Mouse (Mus musculus) C2C12 (cell line): ENCODE measurements at regions not wholly inside any gene's neighbourhood (a gene's known extent, or its start where the extent isn't known, plus 50 kb on each side); places are given as distances from the start of the nearest gene placed in this dataset.
"Not testable (repeated sequence)": the region's sequence is repeated elsewhere in the genome, so short reads cannot be mapped to it uniquely, and the experiment has no call there.

Source experiments
- H3K27me3 ChIP-seq: one replicate; pipeline ENCODE4 v1.6.1; 2011; ENCODE audit not compliant: control insufficient read depth, insufficient read depth, insufficient read length
- H3K36me3 ChIP-seq: one replicate; pipeline ENCODE4 v1.6.1; 2011; ENCODE audit not compliant: control insufficient read depth, insufficient read depth
- H3K4me3 ChIP-seq: one replicate; pipeline ENCODE4 v1.5.1; 2011; ENCODE audit warnings: mild to moderate bottlenecking, control low read depth; ENCODE audit not compliant: poor library complexity, insufficient read depth, severe bottlenecking
- H3K79me2 ChIP-seq: one replicate; pipeline ENCODE4 v1.6.1; 2011; ENCODE audit not compliant: control insufficient read depth, insufficient read depth
- H3K79me3 ChIP-seq: one replicate; pipeline ENCODE4 v1.6.1; 2011; ENCODE audit warnings: low read depth, control low read depth
- H3ac ChIP-seq: one replicate; pipeline ENCODE3; 2011; ENCODE audit warnings: low read depth; ENCODE audit not compliant: control insufficient read depth, insufficient read length
- CEBPB ChIP-seq: IDR thresholded peaks from one replicate; pipeline ENCODE4 v1.6.1; 2011; ENCODE audit warnings: low read depth, mild to moderate bottlenecking, control low read depth, moderate library complexity
- CTCF ChIP-seq: IDR thresholded peaks from one replicate; pipeline ENCODE4 v1.5.1; 2011; ENCODE audit not compliant: control insufficient read depth, insufficient read depth, insufficient read length
- FOSL1 ChIP-seq: IDR thresholded peaks from one replicate; pipeline ENCODE4 v1.8.0; 2011; ENCODE audit warnings: mild to moderate bottlenecking, low read length; ENCODE audit not compliant: poor library complexity, insufficient read depth, severe bottlenecking
- MAX ChIP-seq: IDR thresholded peaks from one replicate; pipeline ENCODE4 v1.6.1; 2011; ENCODE audit warnings: mild to moderate bottlenecking, control low read depth
- MYOD1 ChIP-seq: IDR thresholded peaks from one replicate; pipeline ENCODE4 v1.6.1; 2011; ENCODE audit warnings: low read depth; ENCODE audit not compliant: control insufficient read depth, insufficient read length
- MYOG ChIP-seq: IDR thresholded peaks from one replicate; pipeline ENCODE4 v1.6.1; 2011; ENCODE audit not compliant: control insufficient read depth, insufficient read length; ENCODE audit errors: extremely low read depth
- USF1 ChIP-seq: IDR thresholded peaks from one replicate; pipeline ENCODE4 v1.6.1; 2011; ENCODE audit warnings: low read depth, mild to moderate bottlenecking, control low read depth, moderate library complexity

DNA sequence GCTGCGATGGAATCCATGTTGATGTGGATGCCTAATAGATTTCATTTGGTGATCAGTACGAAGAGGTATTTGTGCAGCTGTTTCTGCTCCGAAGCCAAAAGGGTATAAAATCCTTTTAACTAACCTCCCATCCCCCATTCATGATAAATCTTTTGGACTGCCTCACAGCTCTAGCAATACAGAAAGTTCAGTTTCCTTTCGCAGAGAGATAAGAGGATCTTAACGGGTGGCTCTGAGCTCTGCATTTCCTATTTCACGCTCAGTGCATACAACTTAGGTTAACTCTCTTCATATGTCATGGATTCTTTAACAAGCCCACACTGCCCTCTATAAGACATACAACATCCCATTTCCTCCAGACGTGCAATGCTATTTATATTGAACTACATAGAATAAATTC lies 199.1 kb upstream of the 1700008P02Rik start:
- H3K27me3 ChIP-seq: no peaks in the 10 kb centered on the region
- H3K4me3 ChIP-seq: no peak overlapping the region
- TF ChIP-seq MYOG (no peak), CEBPB (no peak), MAX (no peak), MYOD1 (no peak), USF1 (no peak), FOSL1 (no peak), CTCF (no peak)
- H3K79me3 ChIP-seq: no peaks in the 10 kb centered on the region
- no peaks in the 10 kb centered on the region for H3K36me3 ChIP-seq
- no peak overlapping the region for H3ac ChIP-seq
- H3K79me2 ChIP-seq: no peaks in the 10 kb centered on the region

DNA sequence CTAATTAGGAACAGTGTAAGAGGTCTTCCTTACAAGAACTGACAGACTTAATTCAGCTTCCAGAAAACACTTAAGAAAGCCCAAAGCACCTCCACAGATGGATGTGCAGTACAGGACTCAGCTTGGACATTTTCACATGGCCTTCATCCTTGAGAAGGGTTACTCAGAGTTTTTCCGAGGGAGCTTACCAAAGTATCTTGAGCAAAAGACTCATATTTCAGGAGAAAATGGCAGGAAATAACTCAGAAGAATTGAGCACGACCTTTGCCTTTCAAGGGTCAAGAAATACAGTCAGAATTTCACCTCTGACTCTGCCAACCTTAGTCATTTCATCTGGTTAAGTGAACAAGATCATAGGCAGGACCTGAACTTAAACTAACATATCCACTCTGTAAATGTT lies 192.1 kb upstream of the 1700008P02Rik start:
- Histone ChIP-seq H3K79me2 (no peaks in the 10 kb centered on the region), H3K27me3 (no peaks in the 10 kb centered on the region), H3K79me3 (no peaks in the 10 kb centered on the region), H3K36me3 (no peaks in the 10 kb centered on the region), H3ac (no peak overlapping the region), H3K4me3 (no peak overlapping the region)
- TF ChIP-seq CEBPB (no peak), FOSL1 (no peak), MYOG (no peak), USF1 (no peak), MAX (no peak), MYOD1 (no peak), CTCF (no peak)

DNA sequence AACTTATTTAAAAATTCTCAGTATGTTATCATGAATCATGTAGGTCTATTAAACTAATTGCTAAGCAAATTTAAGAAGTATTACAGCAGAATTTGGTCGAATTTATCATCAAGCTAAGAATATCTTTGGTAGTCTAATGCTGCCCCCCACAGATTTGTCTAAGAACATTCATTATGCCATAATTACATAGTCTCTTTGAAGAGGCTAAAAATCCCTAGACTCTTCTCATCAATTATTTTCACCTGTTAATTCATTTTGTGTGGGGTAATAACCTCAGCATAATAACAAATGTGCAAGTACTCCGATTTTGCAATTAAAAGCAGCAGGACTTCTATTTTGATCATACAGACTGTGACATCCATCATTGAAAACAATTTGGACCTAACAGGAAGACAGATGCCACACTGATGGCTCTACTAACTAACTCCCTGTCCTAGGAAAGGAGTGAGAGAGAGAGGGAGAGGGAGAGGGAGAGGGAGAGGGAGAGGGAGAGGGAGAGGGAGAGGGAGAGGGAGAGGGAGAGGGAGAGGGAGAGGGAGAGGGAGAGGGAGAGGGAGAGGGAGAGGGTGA lies 189.2 kb upstream of the 1700008P02Rik start:
- TF ChIP-seq MYOD1 (no peak), CEBPB (no peak), FOSL1 (no peak), CTCF (no peak), USF1 (no peak), MYOG (no peak), MAX (no peak)
- H3K79me3 ChIP-seq: no peaks in the 10 kb centered on the region
- no peak overlapping the region for H3ac ChIP-seq
- H3K79me2 ChIP-seq: no peaks in the 10 kb centered on the region
- no peaks in the 10 kb centered on the region for H3K36me3 ChIP-seq
- H3K27me3 ChIP-seq: no peaks in the 10 kb centered on the region
- no peak overlapping the region for H3K4me3 ChIP-seq

DNA sequence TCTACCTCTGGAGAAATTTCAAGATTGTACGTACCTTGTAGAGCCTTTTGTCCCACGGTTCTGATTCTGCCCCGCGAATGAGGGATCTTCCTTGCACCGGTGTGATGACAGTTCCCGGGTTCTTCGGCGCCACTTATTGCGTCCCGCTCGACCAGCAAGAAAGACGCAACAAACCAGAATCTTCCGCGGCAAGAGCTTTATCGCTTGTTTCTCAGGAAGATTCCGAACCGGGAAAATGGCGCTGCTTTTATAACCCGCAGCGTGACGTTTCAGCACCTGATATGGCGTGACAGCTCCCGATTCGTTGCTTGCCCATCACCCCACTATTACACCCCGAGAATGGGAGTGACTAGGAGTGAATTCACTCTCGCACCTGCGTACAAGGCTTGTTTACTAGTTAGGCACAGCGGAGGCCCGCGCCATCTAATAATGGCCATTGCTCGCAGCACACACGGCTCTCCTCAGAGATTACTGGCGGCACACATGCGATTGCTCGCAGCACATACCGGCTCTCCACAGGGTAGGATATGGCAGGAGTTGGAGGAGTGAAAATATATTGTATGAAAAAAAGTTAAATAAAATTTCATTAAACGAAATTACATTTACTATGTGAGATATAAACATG lies 180.0 kb upstream of the 1700008P02Rik start:
- not testable (repeated sequence) for H3K79me3 ChIP-seq, H3K4me3 ChIP-seq, H3ac ChIP-seq, H3K79me2 ChIP-seq, H3K27me3 ChIP-seq, H3K36me3 ChIP-seq

DNA sequence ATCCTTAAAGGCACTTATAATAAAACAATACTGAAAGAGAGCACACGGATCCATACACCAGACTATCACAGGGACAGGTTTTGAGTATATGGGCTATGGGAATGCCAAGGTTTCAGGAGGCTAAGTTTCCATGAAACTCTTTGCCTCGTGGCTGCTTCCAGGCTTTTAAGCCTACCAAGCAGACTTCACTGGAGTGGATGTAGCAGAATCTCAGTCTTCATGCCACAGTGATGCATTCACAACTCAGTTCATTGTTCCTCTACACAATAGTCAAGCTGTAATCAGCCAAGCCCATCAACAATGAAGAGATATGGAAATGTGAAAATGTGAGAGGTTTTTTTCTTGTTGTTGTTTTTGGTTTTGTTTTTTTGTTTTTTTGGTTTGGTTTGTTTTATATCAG lies 148.3 kb upstream of the 1700008P02Rik start:
- Histone ChIP-seq H3K36me3 (no peaks in the 10 kb centered on the region), H3K4me3 (no peak overlapping the region), H3K79me3 (no peaks in the 10 kb centered on the region), H3ac (no peak overlapping the region), H3K79me2 (no peaks in the 10 kb centered on the region), H3K27me3 (no peaks in the 10 kb centered on the region)
- TF ChIP-seq MYOG (no peak), CEBPB (no peak), CTCF (no peak), USF1 (no peak), MAX (no peak)

DNA sequence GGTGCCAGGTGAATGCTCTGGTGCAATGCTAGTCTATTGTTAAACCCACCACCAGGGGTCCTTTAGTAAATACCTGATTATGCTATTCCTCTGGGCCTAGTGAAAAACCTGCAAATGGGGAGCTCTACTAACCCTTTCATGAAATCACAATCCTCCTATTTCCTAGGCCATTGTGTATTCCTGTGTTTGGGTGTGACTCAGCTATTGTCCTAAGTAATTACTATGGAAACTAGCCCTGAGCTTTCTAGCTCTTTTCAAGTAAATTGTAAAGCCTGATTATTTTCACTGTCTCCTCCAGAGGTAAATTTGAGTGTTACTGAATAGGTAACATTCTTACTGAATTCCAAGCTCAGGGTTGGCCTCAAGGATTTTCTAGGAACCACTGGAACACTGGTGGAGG lies 147.8 kb upstream of the 1700008P02Rik start:
- not testable (repeated sequence) for H3K79me3 ChIP-seq, H3K79me2 ChIP-seq, H3ac ChIP-seq, H3K4me3 ChIP-seq, H3K27me3 ChIP-seq, H3K36me3 ChIP-seq

DNA sequence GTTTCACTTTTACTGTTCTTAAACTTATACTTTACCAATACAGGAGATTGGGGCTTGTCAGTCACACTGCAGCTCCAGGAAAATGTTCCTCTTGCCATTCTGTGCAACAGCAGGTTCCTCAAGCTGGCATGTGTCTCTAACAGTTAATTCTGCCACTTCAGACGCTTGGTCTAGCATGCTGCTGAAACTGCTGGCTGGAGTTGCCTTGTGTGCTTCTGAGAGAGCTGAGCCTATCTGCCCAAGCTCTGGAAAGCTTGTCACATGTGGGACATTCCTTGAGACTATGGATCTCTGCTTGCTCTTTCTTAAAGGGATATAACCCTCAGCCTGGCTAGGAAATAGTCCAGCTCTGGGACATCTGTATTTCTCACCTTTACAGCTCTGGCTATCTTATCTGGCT lies 138.9 kb upstream of the 1700008P02Rik start:
- no peak for TF ChIP-seq CEBPB
- TF ChIP-seq USF1: no peak
- TF ChIP-seq MYOG: no peak
- TF ChIP-seq MYOD1: no peak
- no peak for TF ChIP-seq MAX
- TF ChIP-seq FOSL1: no peak
- no peak for TF ChIP-seq CTCF

More for the DNA sequence above, 138.9 kb upstream of the 1700008P02Rik start:
- H3K79me3 ChIP-seq: no peaks in the 10 kb centered on the region
- H3K4me3 ChIP-seq: no peak overlapping the region
- no peaks in the 10 kb centered on the region for H3K79me2 ChIP-seq
- no peaks in the 10 kb centered on the region for H3K27me3 ChIP-seq
- H3ac ChIP-seq: no peak overlapping the region
- no peaks in the 10 kb centered on the region for H3K36me3 ChIP-seq
